Mouse (Mus musculus) liver, embryonic 14.5 days (tissue): Measurements from ENCODE around the gene Gm49388. TPM values are rescaled to one million over a fixed set of nuclear protein-coding genes. Genes with fewer than 3 reads are reported as not detected.
A peak's percentile ranks its signal among the peaks of the same experiment; 100 is the strongest.

Source experiments
- ATAC-seq: fragments of 200-750 bp; cut with Nextera tagmentation; 2 replicates; pipeline ENCODE4 v1.8.0; 2017; ENCODE audit warnings: moderate number of reproducible peaks, mild to moderate bottlenecking, moderate library complexity; ENCODE audit not compliant: insufficient read depth
- DNase-seq, 3 experiments: peaks; one replicate each; pipeline ENCODE4 v3.0.0-alpha.2; 2012 to 2013; ENCODE audit warnings: low read depth in 3 of 3, low spot score in 3 of 3
- H3K27ac ChIP-seq: fragments of 300-500 bp; sonication (generic); 2 replicates; pipeline ENCODE4 v1.5.1; 2014; ENCODE audit warnings: moderate library complexity, mild to moderate bottlenecking, control low read depth, inconsistent platforms
- H3K27me3 ChIP-seq: fragments of 300-500 bp; sonication (generic); 2 replicates; pipeline ENCODE4 v1.6.1; 2014; ENCODE audit warnings: mild to moderate bottlenecking, low read length, moderate library complexity; ENCODE audit not compliant: control insufficient read depth, insufficient read depth
- H3K36me3 ChIP-seq: fragments of 300-500 bp; sonication (generic); replicated peaks from 2 replicates; pipeline ENCODE4 v1.6.1; 2014; ENCODE audit warnings: low read depth; ENCODE audit not compliant: control insufficient read depth, insufficient read depth
- H3K4me1 ChIP-seq, 2 experiments: fragments of 200-500 bp in 1 of 2; fragments of 300-500 bp in 1 of 2; sonication (generic) in 1 of 2; replicated peaks; 2 replicates each; pipeline ENCODE4 v1.6.1; 2012 to 2014; ENCODE audit warnings: antibody characterized with exemption in 1 of 2, inconsistent platforms in 1 of 2, low read length in 1 of 2; ENCODE audit not compliant: control insufficient read depth in 2 of 2, insufficient read depth in 2 of 2
- H3K4me2 ChIP-seq: fragments of 300-500 bp; sonication (generic); 2 replicates; pipeline ENCODE4 v1.6.1; 2014; ENCODE audit warnings: low read depth, mild to moderate bottlenecking, control low read depth, moderate library complexity
- H3K4me3 ChIP-seq, 2 experiments: fragments of 200-500 bp in 1 of 2; fragments of 300-500 bp in 1 of 2; sonication (generic) in 1 of 2; 2 replicates each; pipeline ENCODE4 v1.5.1; 2012 to 2014; ENCODE audit warnings: low read depth in 2 of 2, low read length in 2 of 2, mild to moderate bottlenecking in 2 of 2, control low read depth in 1 of 2, inconsistent platforms in 1 of 2, moderate library complexity in 1 of 2; ENCODE audit not compliant: insufficient read depth in 1 of 2
- H3K9ac ChIP-seq: fragments of 300-500 bp; sonication (generic); replicated peaks from 2 replicates; pipeline ENCODE4 v1.6.1; 2014; ENCODE audit warnings: mild to moderate bottlenecking, control low read depth, moderate library complexity
- H3K9me3 ChIP-seq: fragments of 300-500 bp; sonication (generic); 2 replicates; pipeline ENCODE4 v1.6.1; 2016; ENCODE audit warnings: low read length, mixed read lengths; ENCODE audit not compliant: control insufficient read depth
- CTCF ChIP-seq: IDR thresholded peaks from 2 replicates; pipeline ENCODE4 v1.5.1; 2016; ENCODE audit warnings: antibody characterized with exemption, low read depth, control low read depth
- EP300 ChIP-seq: IDR thresholded peaks from 2 replicates; pipeline ENCODE4 v1.6.1; 2016; ENCODE audit warnings: antibody characterized with exemption, low read depth
- WGBS: fragments of 180-500 bp; shearing (Covaris S2); extraction: QIAGEN DNeasy Blood & Tissue Kit; methylation state at CpG from one replicate; pipeline ENCODE4 v1.1.7; 2014; ENCODE audit not compliant: insufficient replicate concordance; 5-methylcytosine and 5-hydroxymethylcytosine counted together
- polyA plus RNA-seq, 2 experiments: library from polyadenylated mRNA; depleted of rRNA in 1 of 2; stranded (reverse) in 1 of 2; unstranded in 1 of 2; fragments of >200 nt; fragmentation: Nextera tagmentation in 1 of 2; extraction: Ambion mirVana in 1 of 2; gene quantifications; 2 replicates each; pipeline versions ENCODE4 v1.2.1 to v1.2.3; 2012 to 2014

Gene Gm49388
- polyA plus RNA-seq, 2 experiments: 1.2 TPM; not detected in 1

DNA sequence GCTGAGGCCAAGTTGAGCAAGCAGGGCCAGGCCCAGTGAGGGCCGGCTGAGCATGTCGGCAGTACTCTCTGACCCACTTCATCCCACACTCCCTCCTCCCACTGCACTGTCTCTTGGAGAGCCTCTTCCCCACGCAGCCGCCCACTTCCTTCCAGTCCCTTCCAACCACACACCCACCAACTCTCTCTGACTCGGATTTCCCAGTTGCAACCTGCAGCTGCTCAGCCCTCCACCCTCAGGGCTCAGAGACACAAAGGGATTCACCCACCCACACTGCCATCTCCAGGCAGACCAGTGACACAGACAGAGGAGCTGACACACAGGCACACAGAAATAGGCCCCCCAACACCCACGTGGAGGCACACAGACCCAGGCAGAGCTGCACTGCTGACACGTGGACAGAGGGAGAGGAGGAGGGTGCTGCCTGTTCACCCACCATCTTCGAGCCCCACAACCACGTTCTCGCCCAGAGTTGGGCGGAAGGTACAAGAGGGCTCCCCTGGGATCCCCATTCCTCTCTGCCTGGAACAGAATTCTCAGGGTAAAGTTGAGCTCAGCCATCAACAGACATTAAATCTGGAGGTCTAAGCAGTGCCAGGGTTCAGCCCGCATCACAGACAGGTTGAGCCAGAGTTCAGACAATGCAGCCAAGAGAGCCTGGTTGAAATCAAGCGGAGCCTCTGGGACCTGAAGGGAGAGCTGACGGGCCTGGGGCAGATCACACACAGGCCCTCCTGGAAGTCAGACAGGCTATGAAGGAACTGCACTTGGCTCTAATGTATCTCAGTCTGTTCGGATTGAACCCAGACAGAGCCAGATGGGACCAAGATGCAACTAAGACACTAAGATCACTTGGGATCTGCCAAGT is 30.8 kb downstream of the Gm49388 start:
- no peaks in the 10 kb centered on the region for H3K9me3 ChIP-seq
- no peaks in the 10 kb centered on the region for H3K27me3 ChIP-seq
- H3K4me3 ChIP-seq: no peak overlapping the region
- H3K4me2 ChIP-seq: no peak overlapping the region
- H3K36me3 ChIP-seq: no peaks in the 10 kb centered on the region
- WGBS: 42% methylated on average over 15 of the region's 15 CpGs
- no peak overlapping the region for H3K9ac ChIP-seq
- DNase-seq (no peak), ATAC-seq (peak; percentile 31; the same call in 1 of the 2 replicates)
- TF ChIP-seq CTCF (peak; percentile 67), EP300 (no peak)
- no peak overlapping the region for H3K27ac ChIP-seq
- peaks cover 0 to 13% of the 10 kb centered on the region in 2 experiments; a peak in 2 of 4 replicates for H3K4me1 ChIP-seq

DNA sequence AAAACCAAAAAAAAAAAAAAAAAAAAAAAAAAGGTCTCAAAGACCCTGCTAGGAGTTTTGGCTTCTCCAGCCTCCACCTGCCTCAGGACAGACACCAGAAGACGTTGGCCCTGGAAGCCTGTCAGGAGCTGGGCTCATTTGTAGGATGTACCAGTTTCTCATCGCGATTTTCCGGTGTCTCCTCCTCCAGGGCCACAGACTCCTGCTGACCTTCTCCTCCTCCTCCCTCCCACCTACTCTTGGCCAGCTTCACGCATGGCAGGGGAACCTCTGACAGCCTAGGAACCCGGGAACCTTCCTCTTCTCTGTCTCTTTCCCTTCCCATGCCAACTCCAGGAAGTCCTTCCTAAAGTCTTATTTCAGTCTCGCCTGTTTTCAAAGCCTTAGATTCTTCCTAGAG is 31.6 kb downstream of the Gm49388 start:
- Histone ChIP-seq H3K4me2 (no peak overlapping the region), H3K4me1 (peaks cover 0 to 13% of the 10 kb centered on the region in 2 experiments; a peak in 2 of 4 replicates)
- WGBS: 73% methylated on average over 7 of the region's 7 CpGs

DNA sequence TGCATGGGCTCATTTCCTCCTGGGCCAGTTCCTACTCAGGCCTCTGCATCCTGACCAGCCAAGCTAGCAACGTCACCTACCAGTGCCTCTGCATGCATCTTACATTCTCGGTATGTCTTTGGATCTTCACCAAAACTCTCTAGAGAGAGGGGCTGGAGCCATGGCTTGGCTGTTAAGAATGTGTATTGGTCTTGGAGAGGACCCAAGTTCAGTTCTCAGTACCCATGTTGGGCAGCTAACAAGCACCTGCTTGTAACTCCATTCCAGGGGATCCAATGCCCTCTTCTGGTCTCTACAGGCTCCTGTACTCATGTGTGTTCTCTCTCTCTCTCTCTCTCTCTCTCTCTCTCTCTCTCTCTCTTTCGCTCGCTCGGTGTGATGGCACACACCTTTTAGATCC is 32.4 kb downstream of the Gm49388 start:
- Histone ChIP-seq H3K4me1 (peaks cover 0 to 13% of the 10 kb centered on the region in 2 experiments; a peak in 2 of 4 replicates), H3K9me3 (no peaks in the 10 kb centered on the region), H3K4me2 (no peak overlapping the region), H3K27me3 (no peaks in the 10 kb centered on the region), H3K36me3 (no peaks in the 10 kb centered on the region), H3K9ac (no peak overlapping the region), H3K27ac (no peak overlapping the region), H3K4me3 (no peak overlapping the region)
- no peak for TF ChIP-seq EP300
- TF ChIP-seq CTCF: no peak
- ATAC-seq: no peak
- no peak for DNase-seq
- WGBS: 81% methylated on average over 5 of the region's 5 CpGs

More for the DNA sequence above, 31.6 kb downstream of the Gm49388 start:
- H3K36me3 ChIP-seq: no peaks in the 10 kb centered on the region
- no peak for TF ChIP-seq CTCF
- TF ChIP-seq EP300: no peak
- no peak for ATAC-seq
- no peak overlapping the region for H3K4me3 ChIP-seq
- no peak overlapping the region for H3K27ac ChIP-seq
- no peak for DNase-seq
- H3K9me3 ChIP-seq: no peaks in the 10 kb centered on the region
- H3K9ac ChIP-seq: no peak overlapping the region
- H3K27me3 ChIP-seq: no peaks in the 10 kb centered on the region

DNA sequence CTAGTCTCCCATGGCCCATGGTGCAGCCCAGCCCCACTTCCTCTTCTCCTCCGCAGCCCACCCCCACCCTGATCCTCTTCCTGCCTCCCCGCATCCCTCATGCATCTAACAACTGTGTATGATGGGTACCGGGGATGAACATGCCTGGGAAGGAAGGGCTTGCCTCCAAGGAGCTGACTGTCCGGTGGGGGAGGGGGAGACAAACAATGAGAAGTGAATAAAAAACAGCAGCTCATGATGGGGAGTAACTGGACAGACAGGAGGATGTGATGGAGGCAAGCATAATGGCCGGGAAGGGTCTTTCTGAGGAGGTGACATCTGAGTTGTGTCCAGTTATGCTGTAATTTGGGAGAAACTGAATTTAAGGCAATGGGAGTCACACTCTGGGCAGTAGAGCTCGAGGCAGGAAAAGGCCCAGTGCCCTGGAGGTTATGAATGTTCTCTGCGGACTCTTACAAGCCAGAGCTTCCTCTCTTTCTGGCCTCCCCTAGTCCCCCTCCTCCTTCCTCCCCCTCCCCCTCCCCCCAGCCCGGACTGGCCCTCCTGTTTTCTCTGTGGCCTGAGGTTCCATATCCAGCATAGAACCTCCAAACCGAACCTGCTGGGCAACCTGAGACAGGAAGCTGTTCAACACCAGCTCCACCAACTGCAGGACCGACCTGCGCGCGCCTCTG is 35.6 kb downstream of the Gm49388 start:
- 34% methylated on average over 13 of the region's 13 CpGs for WGBS
- Histone ChIP-seq H3K36me3 (no peaks in the 10 kb centered on the region), H3K4me3 (no peak overlapping the region), H3K4me1 (0 out of 4 replicates have a peak, but pooled peaks cover 0 to 2% of the 10 kb centered on the region in 2 experiments), H3K4me2 (no peak overlapping the region), H3K27ac (no peak overlapping the region), H3K9me3 (no peaks in the 10 kb centered on the region), H3K9ac (no peak overlapping the region), H3K27me3 (no peaks in the 10 kb centered on the region; the same call in 1 of the 2 replicates)
- DNase-seq (no peak), ATAC-seq (no peak)
- no peak for TF ChIP-seq EP300
- TF ChIP-seq CTCF: no peak

DNA sequence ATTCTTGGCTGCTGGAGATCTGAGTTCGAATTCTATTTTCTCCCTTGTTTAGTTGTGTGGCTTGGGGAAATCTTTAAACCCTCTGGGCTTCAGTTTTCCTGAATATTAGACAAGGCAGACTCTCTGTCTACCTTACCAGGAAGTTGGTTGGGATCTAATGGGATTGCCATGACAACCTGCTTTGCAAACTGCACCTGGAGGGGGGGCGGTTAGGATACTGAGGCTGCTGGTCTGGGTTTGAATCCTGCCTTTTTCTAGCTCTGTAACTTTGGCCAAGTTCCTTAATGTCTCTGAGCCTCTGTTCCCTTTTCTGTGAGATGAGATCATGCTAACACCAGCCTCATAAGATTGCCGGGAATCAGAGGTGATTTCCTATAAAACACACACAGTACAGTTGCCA is 37.1 kb downstream of the Gm49388 start:
- no peak for ATAC-seq
- no peak overlapping the region for H3K4me2 ChIP-seq
- H3K27ac ChIP-seq: no peak overlapping the region
- H3K9ac ChIP-seq: no peak overlapping the region
- DNase-seq: no peak
- no peaks in the 10 kb centered on the region for H3K9me3 ChIP-seq
- WGBS: 73% methylated on average over 3 of the region's 3 CpGs
- TF ChIP-seq CTCF: no peak
- no peak for TF ChIP-seq EP300
- H3K4me1 ChIP-seq: no peaks in the 10 kb centered on the region
- no peak overlapping the region for H3K4me3 ChIP-seq
- H3K36me3 ChIP-seq: no peaks in the 10 kb centered on the region
- H3K27me3 ChIP-seq: no peaks in the 10 kb centered on the region; the same call in 1 of the 2 replicates
